Mouse (Mus musculus) midbrain, embryonic 16.5 days (tissue): Measurements from ENCODE around the gene Cyth1. TPM values are rescaled to one million over a fixed set of nuclear protein-coding genes. Genes with fewer than 3 reads are reported as not detected.

Source experiments
- ATAC-seq: fragments of 200-750 bp; cut with Nextera tagmentation; 2 replicates; pipeline ENCODE4 v1.8.0; 2017; ENCODE audit warnings: moderate TSS enrichment
- H3K27ac ChIP-seq: fragments of 300-500 bp; sonication (generic); 2 replicates; pipeline ENCODE4 v1.5.1; 2014; ENCODE audit warnings: mild to moderate bottlenecking, low read length, mixed read lengths
- H3K27me3 ChIP-seq: fragments of 300-500 bp; sonication (generic); 2 replicates; pipeline ENCODE4 v1.6.1; 2014; ENCODE audit warnings: low read depth, low read length, mixed read lengths; ENCODE audit not compliant: control insufficient read depth, insufficient read depth
- H3K36me3 ChIP-seq: fragments of 300-500 bp; sonication (generic); 2 replicates; pipeline ENCODE4 v1.6.1; 2014; ENCODE audit warnings: mild to moderate bottlenecking, low read length, moderate library complexity, mixed read lengths; ENCODE audit not compliant: control insufficient read depth, insufficient read depth
- H3K4me1 ChIP-seq: fragments of 300-500 bp; sonication (generic); 2 replicates; pipeline ENCODE4 v1.6.1; 2014; ENCODE audit warnings: mild to moderate bottlenecking, low read length, mixed read lengths; ENCODE audit not compliant: control insufficient read depth, insufficient read depth
- H3K4me2 ChIP-seq: fragments of 300-500 bp; sonication (generic); 2 replicates; pipeline ENCODE4 v1.6.1; 2014; ENCODE audit warnings: mild to moderate bottlenecking, low read length, mixed read lengths
- H3K4me3 ChIP-seq: fragments of 300-500 bp; sonication (generic); 2 replicates; pipeline ENCODE4 v1.5.1; 2014; ENCODE audit warnings: low read depth, mild to moderate bottlenecking, low read length, moderate library complexity, mixed read lengths
- H3K9ac ChIP-seq: fragments of 300-500 bp; sonication (generic); 2 replicates; pipeline ENCODE4 v1.6.1; 2014; ENCODE audit warnings: low read depth, low read length, mixed read lengths
- H3K9me3 ChIP-seq: fragments of 300-500 bp; sonication (generic); replicated peaks from 2 replicates; pipeline ENCODE4 v1.6.1; 2014; ENCODE audit warnings: mild to moderate bottlenecking, low read length, mixed read lengths; ENCODE audit not compliant: control insufficient read depth, poor library complexity, severe bottlenecking
- WGBS: fragments of 180-500 bp; shearing (Covaris S2); extraction: QIAGEN DNeasy Blood & Tissue Kit; methylation state at CpG from one replicate; pipeline ENCODE4 v1.1.7; 2014; 5-methylcytosine and 5-hydroxymethylcytosine counted together
- polyA plus RNA-seq: library from polyadenylated mRNA; unstranded; fragments of >200 nt; fragmentation: Nextera tagmentation; extraction: Ambion mirVana; gene quantifications from 2 replicates; pipeline ENCODE4 v1.2.1, GENCODE M21; 2015

Cyth1 gene
- polyA plus RNA-seq, 1 experiment from 2014 or later: 26.7 TPM

DNA sequence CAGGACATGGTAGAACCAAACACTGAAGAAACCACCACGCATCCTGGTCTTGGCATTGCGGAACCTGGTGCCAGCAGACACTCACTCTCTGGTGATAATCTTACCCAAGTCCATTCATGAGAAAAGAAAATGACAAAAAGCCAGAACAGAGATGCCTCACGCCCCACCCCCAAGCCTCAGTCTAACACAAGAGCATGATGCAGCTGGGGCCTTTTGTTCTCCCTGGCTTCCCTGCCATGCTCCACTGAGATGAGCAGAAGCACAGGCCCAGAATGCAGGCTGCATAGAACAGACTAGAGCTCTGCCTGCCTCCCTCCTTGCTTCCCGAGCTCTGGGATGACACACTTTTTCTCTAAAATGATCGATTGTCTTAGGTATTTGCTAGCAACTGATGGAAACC, 14.8 kb upstream of the Cyth1 start:
- no peak for ATAC-seq
- H3K27ac ChIP-seq: no peak overlapping the region

GRCm38 (mm10) chr11:118260081-118260480, 11.7 kb upstream of the Cyth1 start:
- no peak overlapping the region for H3K4me3 ChIP-seq
- no peaks in the 10 kb centered on the region for H3K27me3 ChIP-seq
- no peak for ATAC-seq
- no peak overlapping the region for H3K4me2 ChIP-seq
- 93% methylated on average over 8 of the region's 8 CpGs for WGBS
- no peak overlapping the region for H3K9ac ChIP-seq
- no peaks in the 10 kb centered on the region for H3K9me3 ChIP-seq
- H3K4me1 ChIP-seq: no peaks in the 10 kb centered on the region
- no peak overlapping the region for H3K27ac ChIP-seq
- H3K36me3 ChIP-seq: peaks cover 60% of the 10 kb centered on the region

More for the DNA sequence above, 14.8 kb upstream of the Cyth1 start:
- Histone ChIP-seq H3K9ac (no peak overlapping the region), H3K36me3 (peaks cover 71% of the 10 kb centered on the region), H3K4me1 (no peaks in the 10 kb centered on the region), H3K4me2 (no peak overlapping the region), H3K27me3 (no peaks in the 10 kb centered on the region), H3K9me3 (no peaks in the 10 kb centered on the region), H3K4me3 (no peak overlapping the region)
- WGBS: 78% methylated on average over 5 of the region's 5 CpGs

- no peak overlapping the region for H3K27ac ChIP-seq
- WGBS: 94% methylated on average over 8 of the region's 8 CpGs
- peaks cover 56% of the 10 kb centered on the region for H3K36me3 ChIP-seq
- no peaks in the 10 kb centered on the region for H3K9me3 ChIP-seq
- no peaks in the 10 kb centered on the region for H3K27me3 ChIP-seq
- no peak for ATAC-seq
- H3K4me1 ChIP-seq: 0 out of 2 replicates have a peak, but pooled peaks cover 1% of the 10 kb centered on the region
- H3K4me2 ChIP-seq: no peak overlapping the region
- no peak overlapping the region for H3K4me3 ChIP-seq
- H3K9ac ChIP-seq: no peak overlapping the region
Measured at GRCm38 (mm10) chr11:118259580-118259979, 11.2 kb upstream of the Cyth1 start.

DNA sequence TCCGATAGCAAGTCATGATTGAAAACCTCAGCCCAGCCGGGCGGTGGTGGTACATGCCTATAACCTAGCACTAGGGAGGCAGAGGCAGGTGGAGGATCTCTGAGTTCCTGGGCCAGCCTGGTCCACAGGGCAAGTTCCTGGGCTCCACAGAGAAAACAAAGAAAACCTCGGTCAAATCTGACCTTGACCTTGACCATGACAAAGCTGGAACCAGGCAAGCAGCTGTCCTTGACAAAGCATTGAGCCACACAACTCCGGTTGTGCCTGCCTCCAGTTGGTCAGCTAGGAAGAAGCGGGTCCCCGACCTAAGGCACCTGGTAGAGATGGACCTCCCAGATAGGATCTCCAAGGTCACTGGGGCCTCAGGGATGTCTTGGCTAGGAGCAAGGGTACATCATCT, 8.0 kb upstream of the Cyth1 start:
- 90% methylated on average over 7 of the region's 7 CpGs for WGBS
- H3K27me3 ChIP-seq: no peaks in the 10 kb centered on the region
- no peak for ATAC-seq
- H3K36me3 ChIP-seq: peaks cover 35% of the 10 kb centered on the region
- H3K9me3 ChIP-seq: no peaks in the 10 kb centered on the region
- no peak overlapping the region for H3K9ac ChIP-seq
- 0 out of 2 replicates have a peak, but pooled peaks cover 4% of the 10 kb centered on the region for H3K4me1 ChIP-seq
- no peak overlapping the region for H3K4me2 ChIP-seq
- no peak overlapping the region for H3K27ac ChIP-seq
- no peak overlapping the region for H3K4me3 ChIP-seq

DNA sequence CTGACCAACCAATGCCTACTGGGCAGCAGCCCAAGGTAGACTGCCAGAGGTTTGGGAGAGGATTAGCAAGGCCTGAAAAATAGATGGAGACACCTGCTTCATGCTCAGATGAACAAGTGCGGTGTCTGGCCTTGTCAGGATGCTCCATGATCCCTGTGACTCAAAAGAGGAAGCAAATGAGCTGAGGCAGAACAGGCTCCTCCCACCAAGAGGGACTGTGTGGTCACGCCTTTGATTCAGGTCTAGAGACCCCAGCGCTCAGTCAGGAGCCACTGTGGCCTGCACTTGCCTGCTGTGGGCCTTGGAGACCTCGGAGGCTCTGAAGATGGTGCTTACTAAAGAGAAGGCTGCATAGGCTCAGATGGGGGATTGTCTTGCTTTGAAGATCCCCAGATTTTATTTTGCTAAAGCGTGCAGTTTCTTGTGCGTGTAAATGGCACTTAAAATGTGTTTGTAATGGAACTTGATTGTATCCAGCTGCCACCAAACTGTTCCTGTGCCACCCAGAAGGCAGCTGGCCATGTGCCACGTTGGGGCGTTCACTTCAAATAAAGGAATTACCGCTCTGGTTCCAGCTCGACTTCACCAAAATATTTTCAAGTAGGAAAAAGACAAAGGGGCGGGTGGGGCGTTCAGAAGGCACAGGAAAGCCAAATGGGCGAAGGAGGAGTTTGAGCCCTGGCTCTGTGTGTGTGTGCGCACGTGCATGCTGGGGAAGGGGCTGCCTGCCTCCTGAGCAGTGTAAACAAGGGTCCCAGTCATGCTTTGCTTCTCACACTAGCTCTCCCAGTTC, 6.0 kb upstream of the Cyth1 start:
- 0 out of 2 replicates have a peak, but pooled peaks cover 4% of the 10 kb centered on the region for H3K4me1 ChIP-seq
- no peak overlapping the region for H3K4me2 ChIP-seq
- H3K4me3 ChIP-seq: no peak overlapping the region
- H3K27ac ChIP-seq: peak overlapping the region; percentile 67
- ATAC-seq: no peak
- no peak overlapping the region for H3K9ac ChIP-seq
- 36% methylated on average over 15 of the region's 15 CpGs for WGBS
- peaks cover 19% of the 10 kb centered on the region for H3K36me3 ChIP-seq
- no peaks in the 10 kb centered on the region for H3K9me3 ChIP-seq
- no peaks in the 10 kb centered on the region for H3K27me3 ChIP-seq

DNA sequence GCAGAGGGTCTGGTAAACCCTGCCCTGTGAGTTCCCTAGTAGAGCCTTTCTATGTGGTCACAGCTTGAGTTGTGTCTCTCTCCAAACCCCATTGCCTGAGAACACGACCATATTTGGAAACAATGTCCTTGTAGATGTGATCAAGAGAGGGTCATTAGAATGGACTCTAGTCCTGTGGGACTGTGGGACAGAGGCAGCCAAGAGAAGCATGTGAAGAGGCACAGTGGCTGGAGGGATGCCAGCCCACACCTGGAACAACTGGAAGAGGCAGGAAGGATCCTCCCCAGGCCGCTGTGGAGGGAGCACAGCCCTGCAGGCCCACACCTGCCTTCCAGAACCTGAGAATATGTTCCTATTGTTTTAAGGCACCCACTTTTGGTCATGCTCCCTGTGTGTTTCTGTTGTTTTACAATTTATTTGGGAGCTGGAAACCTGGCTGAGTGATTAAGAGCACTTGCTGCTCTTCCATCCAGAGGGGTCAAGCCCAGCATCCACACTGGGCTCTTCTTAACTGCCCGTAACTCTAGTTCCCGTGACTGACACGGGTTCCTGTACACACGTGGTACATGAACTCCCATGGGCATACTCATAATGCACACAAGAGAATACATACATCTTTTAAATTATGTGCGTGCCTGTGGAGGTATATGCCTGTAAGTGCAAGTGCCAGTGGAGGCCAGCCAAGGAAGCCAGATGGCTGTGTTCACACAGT, 5.2 kb upstream of the Cyth1 start:
- H3K4me1 ChIP-seq: 0 out of 2 replicates have a peak, but pooled peaks cover 4% of the 10 kb centered on the region
- H3K9me3 ChIP-seq: no peaks in the 10 kb centered on the region
- H3K27me3 ChIP-seq: no peaks in the 10 kb centered on the region
- WGBS: 78% methylated on average over 7 of the region's 7 CpGs
- H3K9ac ChIP-seq: no peak overlapping the region
- H3K27ac ChIP-seq: peak overlapping the region; percentile 67
- ATAC-seq: no peak
- no peak overlapping the region for H3K4me3 ChIP-seq
- H3K4me2 ChIP-seq: no peak overlapping the region
- peaks cover 12% of the 10 kb centered on the region for H3K36me3 ChIP-seq

GRCm38 (mm10) chr11:118249012-118249383, 606 bp upstream of the Cyth1 start:
- peak overlapping the region; percentile 0; the same call in 1 of the 2 replicates for H3K27ac ChIP-seq
- no peaks in the 10 kb centered on the region for H3K36me3 ChIP-seq
- 1% methylated on average over 5 of the region's 5 CpGs for WGBS
- ATAC-seq: peak; percentile 13
- H3K9ac ChIP-seq: peak overlapping the region; percentile 90; the same call in 1 of the 2 replicates
- no peaks in the 10 kb centered on the region for H3K9me3 ChIP-seq
- H3K27me3 ChIP-seq: no peaks in the 10 kb centered on the region
- H3K4me1 ChIP-seq: peaks cover 13% of the 10 kb centered on the region
- peak overlapping the region; percentile 96 for H3K4me2 ChIP-seq
- peak overlapping the region; percentile 89 for H3K4me3 ChIP-seq

- 2% methylated on average over 43 of the region's 43 CpGs for WGBS
Measured at GRCm38 (mm10) chr11:118247359-118248095, 865 bp downstream of the Cyth1 start.

More at GRCm38 (mm10) chr11:118247359-118248095, 865 bp downstream of the Cyth1 start:
- H3K36me3 ChIP-seq: no peaks in the 10 kb centered on the region
- no peaks in the 10 kb centered on the region for H3K27me3 ChIP-seq
- peak overlapping the region; percentile 90 for H3K9ac ChIP-seq
- peak overlapping the region; percentile 89 for H3K4me3 ChIP-seq
- peak; percentile 26 for ATAC-seq
- H3K9me3 ChIP-seq: no peaks in the 10 kb centered on the region
- peak overlapping the region; percentile 96 for H3K4me2 ChIP-seq
- H3K4me1 ChIP-seq: peaks cover 13% of the 10 kb centered on the region
- peak overlapping the region; percentile 68 for H3K27ac ChIP-seq
